Mouse (Mus musculus) cortical plate, adult 2 months (tissue): ENCODE results near the gene Rap2a. TPM values are rescaled to one million over a fixed set of nuclear protein-coding genes. Genes with fewer than 3 reads are reported as not detected.

Experiments used
- H3K27ac ChIP-seq: fragments of 200-500 bp; 2 replicates; pipeline ENCODE4 v1.5.1; 2012; ENCODE audit warnings: low read length, control low read depth, inconsistent platforms; ENCODE audit not compliant: insufficient read depth
- H3K4me1 ChIP-seq: fragments of 200-500 bp; 2 replicates; pipeline ENCODE4 v1.6.1; 2011; ENCODE audit warnings: low read length; ENCODE audit not compliant: control insufficient read depth, insufficient read depth
- H3K4me3 ChIP-seq: fragments of 200-500 bp; 2 replicates; pipeline ENCODE4 v1.5.1; 2011; ENCODE audit warnings: mild to moderate bottlenecking, low read length, control low read depth; ENCODE audit not compliant: insufficient read depth
- CTCF ChIP-seq: fragments of 200-500 bp; IDR thresholded peaks from 2 replicates; pipeline ENCODE4 v1.5.1; 2011; ENCODE audit warnings: mild to moderate bottlenecking, control low read depth, low read length; ENCODE audit not compliant: insufficient read depth; ENCODE audit errors: extremely low read depth
- POLR2A ChIP-seq: fragments of 200-500 bp; IDR thresholded peaks from 2 replicates; pipeline ENCODE4 v1.6.1; 2011; ENCODE audit warnings: mild to moderate bottlenecking, low read length, control low read depth; ENCODE audit not compliant: insufficient read depth; ENCODE audit errors: extremely low read depth
- polyA plus RNA-seq: library from polyadenylated mRNA; depleted of rRNA; stranded (reverse); fragments of >200 nt; gene quantifications from 2 replicates; pipeline ENCODE4 v1.2.3, GENCODE M21; 2012

Rap2a gene
- polyA plus RNA-seq, 1 experiment, result 66.7 TPM

DNA sequence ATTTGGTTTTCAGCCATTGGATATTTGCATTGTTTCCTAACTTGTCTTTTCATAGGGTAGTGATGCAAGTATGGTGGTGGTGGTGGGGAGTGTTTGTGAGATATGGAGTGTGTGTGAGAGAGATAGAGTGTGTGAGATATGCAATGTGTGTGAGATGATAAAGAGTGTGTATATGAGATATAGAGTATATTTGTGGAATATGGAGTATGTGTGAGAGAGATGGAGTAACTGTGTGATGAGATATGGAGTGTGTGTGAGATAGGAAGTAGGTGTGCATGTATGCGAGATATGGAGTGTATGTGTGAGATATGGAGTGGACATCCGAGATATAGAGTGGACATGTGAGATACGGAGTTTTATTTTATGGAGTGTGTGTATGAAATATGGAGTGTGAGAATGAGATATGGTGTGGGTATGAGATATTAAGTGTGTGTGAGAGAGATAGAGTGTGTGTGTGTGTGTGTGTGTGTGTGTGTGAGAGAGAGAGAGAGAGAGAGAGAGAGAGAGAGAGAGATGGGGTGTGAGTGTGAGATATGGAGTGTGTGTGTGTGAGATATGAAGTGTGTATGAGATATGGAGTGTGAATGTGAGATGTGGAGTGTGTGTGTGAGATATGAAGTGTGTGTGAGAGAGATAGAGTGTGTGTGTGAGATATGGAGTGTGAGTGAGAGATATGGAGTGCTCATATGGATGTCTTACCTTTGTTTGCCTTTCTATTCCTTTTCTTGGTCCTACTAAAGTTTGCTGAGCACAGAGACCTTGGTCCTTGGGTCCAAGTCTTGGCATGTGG, 14.1 kb upstream of the Rap2a start:
- no peaks in the 10 kb centered on the region for H3K4me1 ChIP-seq
- H3K27ac ChIP-seq, result no peak overlapping the region
- TF ChIP-seq POLR2A (no peak), CTCF (no peak)
- H3K4me3 ChIP-seq, result no peak overlapping the region

DNA sequence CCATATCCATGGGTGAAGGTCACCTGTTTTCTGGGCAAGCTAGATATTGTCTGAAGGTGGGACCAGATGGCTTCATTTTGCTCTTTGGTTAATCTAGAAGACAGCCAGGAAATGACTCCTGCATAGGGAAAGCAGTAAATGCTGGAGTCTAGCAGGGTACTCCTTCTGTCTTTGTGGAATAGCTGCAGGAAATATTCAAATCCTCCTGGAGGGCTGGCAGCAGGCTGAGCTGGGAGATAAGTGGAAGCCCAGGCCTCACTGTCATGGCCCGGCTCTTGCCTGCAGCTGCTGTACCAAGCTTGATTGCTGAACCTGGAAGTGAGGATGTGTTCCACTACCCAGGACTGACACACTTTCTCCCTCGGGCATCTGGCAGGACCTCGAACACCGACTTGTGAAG, 11.4 kb upstream of the Rap2a start:
- Histone ChIP-seq H3K4me1 (no peaks in the 10 kb centered on the region), H3K4me3 (no peak overlapping the region), H3K27ac (no peak overlapping the region)
- TF ChIP-seq CTCF (no peak), POLR2A (no peak)

DNA sequence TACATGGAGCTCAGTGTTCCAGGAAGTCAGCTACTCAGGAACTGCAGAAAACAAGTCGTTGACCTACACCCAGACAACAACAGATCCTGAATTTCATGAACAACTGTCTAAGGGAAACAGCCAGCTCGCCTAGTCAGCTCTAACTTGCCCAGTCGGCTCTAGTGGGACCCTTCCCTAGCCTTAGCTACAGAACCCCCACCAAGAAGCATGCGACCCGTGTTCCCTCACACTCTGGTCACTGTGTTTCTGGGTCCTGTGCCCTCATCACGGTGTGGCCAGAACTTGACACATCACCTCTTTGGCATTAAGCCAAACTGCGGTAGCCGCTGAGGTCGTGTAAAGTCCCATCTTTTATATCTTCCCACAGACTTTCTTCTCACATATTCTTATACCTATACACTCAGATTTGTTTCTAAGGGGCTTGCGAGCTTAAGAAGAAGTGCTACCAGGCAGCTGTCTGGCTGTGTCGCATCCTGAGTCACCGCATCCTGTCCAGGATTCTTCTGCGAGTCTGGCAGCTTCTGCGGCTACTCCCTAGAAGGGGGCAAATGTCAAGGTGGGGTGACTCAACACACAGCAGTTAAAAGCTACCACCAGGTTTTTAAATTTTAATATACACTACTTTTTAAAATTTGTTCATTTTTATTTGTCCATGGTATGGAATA, 9.0 kb upstream of the Rap2a start:
- Histone ChIP-seq H3K4me1 (peaks cover 6% of the 10 kb centered on the region), H3K27ac (no peak overlapping the region), H3K4me3 (no peak overlapping the region)
- no peak for TF ChIP-seq POLR2A
- TF ChIP-seq CTCF, result no peak

DNA sequence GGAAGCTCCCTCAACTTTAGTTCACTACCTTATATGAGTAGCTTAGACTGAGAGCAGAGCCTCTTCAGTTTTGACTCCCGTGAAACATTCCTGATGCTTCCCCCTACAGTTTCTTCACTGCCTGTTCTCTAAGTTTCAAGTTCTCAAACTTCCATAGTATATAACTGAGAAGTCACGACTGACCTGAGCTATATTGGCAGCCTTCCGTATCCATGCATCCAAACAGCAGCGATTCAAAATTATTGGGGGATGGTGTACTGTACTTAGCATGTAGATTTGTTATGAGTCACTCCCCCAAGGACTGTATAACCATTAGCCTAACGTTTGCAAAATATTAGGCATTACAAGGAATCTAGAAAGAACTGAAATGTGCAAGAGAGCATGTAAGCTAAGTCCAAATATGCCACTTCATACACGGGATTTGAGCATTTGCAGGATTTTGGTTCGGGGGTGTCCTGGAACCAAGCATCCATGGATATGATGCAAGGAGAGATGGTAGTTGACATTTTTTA, 2.0 kb upstream of the Rap2a start:
- no peak for TF ChIP-seq CTCF
- TF ChIP-seq POLR2A, result no peak
- Histone ChIP-seq H3K27ac (peak overlapping the region; percentile 38; the same call in 1 of the 2 replicates), H3K4me1 (peaks cover 10% of the 10 kb centered on the region), H3K4me3 (no peak overlapping the region)

DNA sequence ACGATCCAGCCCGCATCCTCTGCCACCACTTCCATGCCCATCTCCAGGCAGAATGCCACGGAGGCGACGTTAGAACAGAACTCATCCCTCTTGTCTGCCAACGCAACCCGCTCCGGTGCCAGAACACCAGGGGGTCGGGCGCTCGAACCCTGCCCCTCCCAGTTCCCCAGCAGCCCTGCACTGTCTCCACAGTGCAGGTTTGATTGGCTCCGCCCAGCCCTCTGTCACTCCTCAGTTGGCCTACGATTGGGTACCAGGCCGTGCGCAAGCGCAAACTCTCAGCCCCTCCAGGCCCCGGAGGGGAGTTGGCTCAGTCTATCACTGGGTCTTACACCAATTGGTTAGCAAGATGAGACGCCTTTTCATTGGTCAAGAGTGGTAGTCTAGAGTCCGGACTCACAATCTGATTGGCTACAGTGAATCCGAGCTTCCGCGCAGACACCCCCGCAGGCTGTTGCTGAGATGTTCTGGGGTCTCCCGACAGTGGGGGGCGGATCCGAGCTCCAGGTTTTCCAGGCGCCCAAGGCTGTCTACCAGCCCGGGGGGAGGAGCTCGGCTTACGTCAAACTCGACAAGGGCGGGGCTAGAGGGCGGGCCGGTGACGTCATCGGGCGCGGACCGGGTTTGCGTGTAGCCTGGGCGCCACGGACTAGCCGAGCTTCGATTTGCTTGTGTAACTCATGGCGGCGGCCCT, 809 bp upstream of the Rap2a start:
- H3K27ac ChIP-seq, result peak overlapping the region; percentile 98
- TF ChIP-seq POLR2A (peak; percentile 95), CTCF (no peak)

DNA sequence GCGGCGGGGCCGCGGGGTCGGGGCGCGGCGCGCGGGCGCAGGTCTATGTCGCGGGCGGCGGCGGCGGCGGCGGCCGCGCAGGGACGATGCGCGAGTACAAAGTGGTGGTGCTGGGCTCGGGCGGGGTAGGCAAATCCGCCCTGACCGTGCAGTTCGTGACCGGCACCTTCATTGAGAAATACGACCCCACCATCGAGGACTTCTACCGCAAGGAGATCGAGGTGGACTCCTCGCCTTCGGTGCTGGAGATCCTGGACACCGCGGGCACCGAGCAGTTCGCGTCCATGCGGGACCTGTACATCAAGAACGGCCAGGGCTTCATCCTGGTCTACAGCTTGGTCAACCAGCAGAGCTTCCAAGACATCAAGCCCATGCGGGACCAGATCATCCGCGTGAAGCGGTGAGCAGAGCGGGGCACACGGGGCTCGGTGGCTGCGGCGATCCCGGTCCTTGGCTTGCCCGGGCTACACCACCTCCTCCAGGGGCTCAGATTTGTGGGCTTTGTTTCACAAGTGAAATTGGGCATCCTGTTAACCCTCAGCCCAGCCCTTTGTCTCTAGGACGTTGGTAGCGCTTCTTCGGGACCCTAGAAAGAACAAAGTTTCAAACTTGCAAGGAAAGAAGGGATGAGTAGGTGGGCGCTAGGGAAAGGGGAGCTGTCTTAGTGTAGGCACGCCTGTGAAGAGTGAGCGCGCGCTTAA, 547 bp downstream of the Rap2a start:
- Histone ChIP-seq H3K27ac (peak overlapping the region; percentile 4; the same call in 1 of the 2 replicates), H3K4me3 (peak overlapping the region; percentile 61), H3K4me1 (peaks cover 7% of the 10 kb centered on the region)
- TF ChIP-seq POLR2A, result no peak
- no peak for TF ChIP-seq CTCF

More for the DNA sequence above, 809 bp upstream of the Rap2a start:
- Histone ChIP-seq H3K4me1 (peaks cover 10% of the 10 kb centered on the region), H3K4me3 (peak overlapping the region; percentile 61)

DNA sequence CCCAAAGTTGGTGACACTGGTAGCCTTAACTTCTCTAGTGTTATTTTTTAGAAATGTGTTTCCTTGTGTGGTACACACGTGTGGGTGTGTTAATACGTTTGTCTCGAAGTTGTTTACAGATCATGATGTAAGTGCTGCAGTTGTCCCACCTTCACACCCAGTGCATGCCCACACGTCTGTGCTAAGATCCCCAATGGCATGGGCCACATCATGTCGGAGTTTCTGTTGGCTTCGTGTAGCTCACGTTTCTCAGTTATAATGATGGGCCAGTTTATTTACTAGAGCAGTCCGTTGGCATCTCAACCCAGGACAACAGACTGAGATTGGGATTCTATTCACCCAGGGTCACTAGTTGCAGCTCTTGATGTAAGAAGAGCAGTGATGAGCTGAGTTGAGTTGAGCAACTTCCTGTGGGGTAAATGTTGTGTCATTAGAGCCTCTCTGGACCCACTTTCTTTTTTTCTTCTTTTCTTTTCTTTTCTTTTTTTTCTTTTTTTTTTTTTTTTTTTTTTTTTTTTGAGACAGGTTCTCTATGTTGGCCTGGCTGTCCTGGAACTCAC, 2.2 kb downstream of the Rap2a start:
- Histone ChIP-seq H3K27ac (no peak overlapping the region), H3K4me3 (peak overlapping the region; percentile 61), H3K4me1 (peaks cover 6% of the 10 kb centered on the region)
- no peak for TF ChIP-seq CTCF
- TF ChIP-seq POLR2A, result no peak

DNA sequence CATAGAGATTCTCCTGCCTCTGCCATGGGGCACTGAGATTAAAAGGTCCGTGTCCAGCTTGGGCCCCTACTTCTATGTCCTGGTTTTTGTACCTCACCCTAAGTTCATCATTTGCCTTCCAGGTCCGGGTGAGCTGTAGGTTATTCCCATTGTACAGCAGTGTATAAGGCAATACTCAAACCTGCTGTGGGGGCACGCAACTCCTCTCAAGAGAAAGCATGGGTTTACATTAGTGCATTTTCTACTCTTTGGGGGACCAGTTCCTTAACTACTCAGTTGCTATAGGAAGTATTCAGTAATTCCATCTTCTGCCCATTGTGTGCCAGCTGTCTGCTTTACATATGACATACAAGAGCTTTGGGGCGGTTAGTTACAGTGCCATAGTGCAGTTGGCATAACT, 2.7 kb downstream of the Rap2a start:
- TF ChIP-seq CTCF, result no peak
- TF ChIP-seq POLR2A, result no peak
- H3K27ac ChIP-seq, result no peak overlapping the region
- peaks cover 6% of the 10 kb centered on the region for H3K4me1 ChIP-seq
- H3K4me3 ChIP-seq, result peak overlapping the region; percentile 61; the same call in 1 of the 2 replicates

DNA sequence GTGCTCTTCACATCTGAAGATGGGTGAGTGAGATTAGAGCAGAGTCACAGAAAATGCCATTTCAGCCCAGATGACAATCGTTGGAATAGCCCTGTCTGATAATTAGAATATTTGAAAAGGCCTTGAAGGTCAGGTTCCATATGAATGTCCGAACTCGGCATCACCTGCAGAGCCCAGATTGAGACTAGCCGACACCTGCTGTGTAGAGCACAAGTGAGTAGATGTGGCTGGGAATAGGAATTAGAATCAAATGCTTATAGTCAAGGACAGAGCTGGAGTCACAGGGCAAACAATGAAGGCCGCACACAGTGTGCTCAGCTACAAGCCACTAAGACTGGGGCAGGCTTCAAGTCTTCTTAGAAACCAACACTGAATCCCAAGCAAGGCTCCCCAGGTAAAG, 6.3 kb downstream of the Rap2a start:
- Histone ChIP-seq H3K4me1 (peaks cover 13% of the 10 kb centered on the region), H3K27ac (no peak overlapping the region), H3K4me3 (no peak overlapping the region)
- no peak for TF ChIP-seq CTCF
- TF ChIP-seq POLR2A, result no peak
